Mouse (Mus musculus): ENCODE data around the gene Ahcyl2. TPM values are rescaled to one million over a fixed set of nuclear protein-coding genes. Genes with fewer than 3 reads are reported as not detected.

Gene Ahcyl2
- polyA plus RNA-seq, 1 experiment from 2014 or later, result 15.1 TPM

- Histone ChIP-seq H3K27me3 (ENCODE audit: poor library complexity, severe bottlenecking) (no peaks in the 10 kb centered on the region), H3K36me3 (replicated peaks) (peaks cover 16% of the 10 kb centered on the region), H3K4me1 (peaks cover 1% of the 10 kb centered on the region; the same call in 1 of the 2 replicates), H3K27ac (no peak overlapping the region), H3K4me3 (no peak overlapping the region), H3K9me3 (no peaks in the 10 kb centered on the region)
- DNase-seq (ENCODE audit: extremely low spot score, low spot score), result no peak
- 91% methylated on average over 5 of the region's 5 CpGs for WGBS
Measured at GRCm38 (mm10) chr6:29875576-29875975, 107.8 kb downstream of the Ahcyl2 start.

DNA sequence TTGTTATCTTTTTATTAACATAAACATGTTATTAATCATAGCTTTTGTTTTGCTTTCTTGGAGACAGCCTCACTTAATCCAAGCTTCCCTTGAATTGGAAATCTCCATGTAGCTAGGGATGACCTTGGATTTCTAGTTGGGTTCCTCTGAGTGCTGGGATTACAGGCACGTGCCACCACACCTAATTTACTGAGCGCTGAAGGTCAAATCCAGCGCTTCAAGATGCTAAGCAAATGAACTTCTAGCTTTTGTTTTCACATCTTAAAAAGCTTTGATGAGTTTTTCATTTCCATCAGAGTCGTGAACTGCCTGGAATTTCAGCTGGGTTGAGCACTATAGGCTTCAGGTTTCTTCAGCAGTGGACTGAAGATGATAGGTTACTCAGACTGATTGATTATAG is 109.0 kb downstream of the Ahcyl2 start:
- no peaks in the 10 kb centered on the region for H3K27me3 ChIP-seq (ENCODE audit: poor library complexity, severe bottlenecking)
- H3K4me3 ChIP-seq, result no peak overlapping the region
- peaks cover 15% of the 10 kb centered on the region for H3K36me3 ChIP-seq (replicated peaks)
- WGBS, result 83% methylated on average over 4 of the region's 4 CpGs
- no peaks in the 10 kb centered on the region for H3K9me3 ChIP-seq
- no peaks in the 10 kb centered on the region for H3K4me1 ChIP-seq
- H3K27ac ChIP-seq, result no peak overlapping the region
- DNase-seq (ENCODE audit: extremely low spot score, low spot score), result no peak

- no peak overlapping the region for H3K4me3 ChIP-seq
- peaks cover 15% of the 10 kb centered on the region for H3K36me3 ChIP-seq (replicated peaks)
- H3K4me1 ChIP-seq, result no peaks in the 10 kb centered on the region
- H3K27ac ChIP-seq, result no peak overlapping the region
- no peaks in the 10 kb centered on the region for H3K9me3 ChIP-seq
- DNase-seq (ENCODE audit: extremely low spot score, low spot score), result no peak
- H3K27me3 ChIP-seq (ENCODE audit: poor library complexity, severe bottlenecking), result no peaks in the 10 kb centered on the region
Measured at GRCm38 (mm10) chr6:29879579-29879978, 111.8 kb downstream of the Ahcyl2 start.

DNA sequence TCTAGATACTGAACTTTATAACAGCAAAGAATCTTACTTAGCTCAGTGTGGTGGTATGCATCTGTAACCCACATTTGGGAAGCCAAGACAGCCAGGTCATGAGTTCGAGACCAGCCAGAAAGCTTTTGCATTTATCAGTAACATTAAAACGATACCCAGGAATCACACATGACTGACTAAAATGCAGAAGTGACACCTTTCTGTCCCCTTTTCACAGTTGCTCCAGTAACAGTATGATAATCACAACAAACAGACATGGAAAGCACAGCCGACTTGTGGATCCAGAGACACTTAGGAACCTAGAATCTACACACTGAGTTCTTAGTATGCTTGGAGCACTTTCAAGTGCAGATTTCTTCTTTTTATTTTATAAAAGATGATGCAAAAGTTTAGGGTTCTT is 113.0 kb downstream of the Ahcyl2 start:
- H3K27ac ChIP-seq, result no peak overlapping the region
- H3K4me3 ChIP-seq, result no peak overlapping the region
- no peak for DNase-seq (ENCODE audit: extremely low spot score, low spot score)
- H3K36me3 ChIP-seq (replicated peaks), result peaks cover 21% of the 10 kb centered on the region
- H3K9me3 ChIP-seq, result no peaks in the 10 kb centered on the region
- WGBS, result 93% methylated on average over 3 of the region's 3 CpGs
- H3K27me3 ChIP-seq (ENCODE audit: poor library complexity, severe bottlenecking), result no peaks in the 10 kb centered on the region
- no peaks in the 10 kb centered on the region for H3K4me1 ChIP-seq

- DNase-seq (ENCODE audit: extremely low spot score, low spot score), result no peak
- Histone ChIP-seq H3K9me3 (no peaks in the 10 kb centered on the region), H3K27ac (no peak overlapping the region), H3K36me3 (replicated peaks) (peaks cover 29% of the 10 kb centered on the region), H3K4me1 (no peaks in the 10 kb centered on the region), H3K27me3 (ENCODE audit: poor library complexity, severe bottlenecking) (no peaks in the 10 kb centered on the region), H3K4me3 (no peak overlapping the region)
- 91% methylated on average over 2 of the region's 2 CpGs for WGBS
Measured at GRCm38 (mm10) chr6:29881936-29882335, 114.1 kb downstream of the Ahcyl2 start.

DNA sequence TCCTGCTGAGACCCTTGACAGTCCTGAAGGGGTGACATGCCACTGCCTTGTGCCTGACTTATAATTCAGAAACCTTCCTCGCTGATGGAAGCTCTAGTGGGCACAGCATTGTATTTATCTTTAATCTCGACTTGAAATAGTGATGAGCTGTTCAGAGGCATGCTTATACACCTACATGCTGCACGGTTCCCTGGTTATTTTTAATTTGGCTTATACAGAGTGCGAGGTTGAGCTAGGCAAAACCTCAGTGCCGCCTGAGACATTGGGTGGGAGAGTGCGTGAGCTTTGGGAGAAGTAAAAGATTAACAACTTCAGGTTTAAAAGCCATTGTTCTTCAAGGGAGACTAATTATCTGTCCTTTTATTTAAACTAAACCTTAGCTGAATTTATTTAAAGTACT is 115.1 kb downstream of the Ahcyl2 start:
- Histone ChIP-seq H3K27me3 (ENCODE audit: poor library complexity, severe bottlenecking) (no peaks in the 10 kb centered on the region), H3K27ac (no peak overlapping the region), H3K9me3 (no peaks in the 10 kb centered on the region), H3K4me1 (no peaks in the 10 kb centered on the region), H3K36me3 (replicated peaks) (peaks cover 29% of the 10 kb centered on the region), H3K4me3 (no peak overlapping the region)
- 81% methylated on average over 6 of the region's 6 CpGs for WGBS
- DNase-seq (ENCODE audit: extremely low spot score, low spot score), result no peak

DNA sequence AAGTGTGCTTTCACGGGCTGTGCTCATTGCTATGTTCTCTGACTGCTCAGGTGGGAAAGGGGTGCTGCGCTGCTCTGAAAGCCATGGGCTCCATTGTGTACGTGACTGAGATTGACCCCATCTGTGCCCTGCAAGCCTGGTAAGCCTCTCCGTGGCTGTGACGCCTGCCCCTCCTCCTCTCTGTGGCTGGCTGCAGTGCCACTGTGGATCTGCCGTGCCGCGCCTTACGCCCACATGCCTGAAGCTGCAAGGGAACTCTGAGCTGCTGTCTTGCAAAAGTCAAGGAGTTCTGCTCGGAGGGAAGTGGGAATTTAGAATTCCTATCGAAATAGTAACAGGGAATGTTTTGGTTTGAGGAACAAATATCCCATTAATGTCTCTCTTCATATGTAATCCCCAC is 123.3 kb downstream of the Ahcyl2 start:
- no peaks in the 10 kb centered on the region for H3K27me3 ChIP-seq (ENCODE audit: poor library complexity, severe bottlenecking)
- H3K4me1 ChIP-seq, result no peaks in the 10 kb centered on the region
- no peak overlapping the region for H3K4me3 ChIP-seq
- no peak overlapping the region for H3K27ac ChIP-seq
- no peaks in the 10 kb centered on the region for H3K9me3 ChIP-seq
- no peak for DNase-seq (ENCODE audit: extremely low spot score, low spot score)
- 90% methylated on average over 11 of the region's 11 CpGs for WGBS
- peaks cover 28% of the 10 kb centered on the region for H3K36me3 ChIP-seq (replicated peaks)

- Histone ChIP-seq H3K9me3 (no peaks in the 10 kb centered on the region), H3K4me3 (no peak overlapping the region), H3K4me1 (no peaks in the 10 kb centered on the region), H3K36me3 (replicated peaks) (peaks cover 37% of the 10 kb centered on the region), H3K27me3 (ENCODE audit: poor library complexity, severe bottlenecking) (no peaks in the 10 kb centered on the region), H3K27ac (no peak overlapping the region)
- WGBS, result 97% methylated on average over 3 of the region's 3 CpGs
- no peak for DNase-seq (ENCODE audit: extremely low spot score, low spot score)
Measured at GRCm38 (mm10) chr6:29896976-29897375, 129.2 kb downstream of the Ahcyl2 start.

GRCm38 (mm10) chr6:29901450-29901849 is 133.6 kb downstream of the Ahcyl2 start:
- no peaks in the 10 kb centered on the region for H3K27me3 ChIP-seq (ENCODE audit: poor library complexity, severe bottlenecking)
- no peak overlapping the region for H3K4me3 ChIP-seq
- no peak overlapping the region for H3K27ac ChIP-seq
- no peak for DNase-seq (ENCODE audit: extremely low spot score, low spot score)
- no peaks in the 10 kb centered on the region for H3K9me3 ChIP-seq
- H3K36me3 ChIP-seq (replicated peaks), result peaks cover 30% of the 10 kb centered on the region
- H3K4me1 ChIP-seq, result no peaks in the 10 kb centered on the region
- WGBS, result 96% methylated on average over 1 of the region's 1 CpGs

- Histone ChIP-seq H3K27ac (no peak overlapping the region), H3K27me3 (ENCODE audit: poor library complexity, severe bottlenecking) (no peaks in the 10 kb centered on the region), H3K9me3 (no peaks in the 10 kb centered on the region), H3K36me3 (replicated peaks) (peaks cover 29% of the 10 kb centered on the region), H3K4me3 (no peak overlapping the region), H3K4me1 (no peaks in the 10 kb centered on the region)
- no peak for DNase-seq (ENCODE audit: extremely low spot score, low spot score)
- 85% methylated on average over 2 of the region's 2 CpGs for WGBS
Measured at GRCm38 (mm10) chr6:29902256-29902655, 134.4 kb downstream of the Ahcyl2 start.

DNA sequence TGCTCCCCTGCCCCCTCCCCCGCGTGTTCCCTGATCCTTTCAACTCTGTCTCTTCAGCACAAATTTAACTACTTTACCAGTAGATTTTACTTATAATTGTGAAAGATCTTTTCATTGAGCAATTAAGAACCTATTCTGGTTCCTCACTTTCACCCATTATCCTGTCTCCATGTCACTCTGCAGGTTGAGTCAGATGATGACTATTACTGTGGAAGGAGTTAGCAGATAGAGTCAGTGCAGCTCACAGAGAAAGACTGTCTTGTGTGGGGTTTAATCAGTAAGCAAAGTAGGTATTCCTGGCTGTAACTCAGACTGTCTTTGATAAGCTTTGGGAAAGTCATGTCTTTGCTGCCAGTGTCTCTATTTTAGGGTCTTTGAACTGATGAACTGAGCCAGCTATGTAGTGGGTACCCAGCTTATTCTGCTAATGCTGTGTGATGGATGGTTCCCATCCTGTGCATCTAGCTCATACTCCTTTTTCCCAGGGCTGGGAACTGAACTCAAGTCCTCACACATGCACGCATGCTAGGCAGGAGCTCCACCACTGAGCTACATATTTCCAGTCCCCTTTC is 135.6 kb downstream of the Ahcyl2 start:
- Histone ChIP-seq H3K9me3 (no peaks in the 10 kb centered on the region), H3K36me3 (replicated peaks) (peaks cover 29% of the 10 kb centered on the region), H3K4me1 (no peaks in the 10 kb centered on the region), H3K27me3 (ENCODE audit: poor library complexity, severe bottlenecking) (no peaks in the 10 kb centered on the region), H3K4me3 (no peak overlapping the region), H3K27ac (no peak overlapping the region)
- no peak for DNase-seq (ENCODE audit: extremely low spot score, low spot score)
- 88% methylated on average over 3 of the region's 3 CpGs for WGBS

GRCm38 (mm10) chr6:29904281-29904680 is 136.5 kb downstream of the Ahcyl2 start:
- Histone ChIP-seq H3K27ac (no peak overlapping the region), H3K4me3 (no peak overlapping the region), H3K9me3 (no peaks in the 10 kb centered on the region), H3K27me3 (ENCODE audit: poor library complexity, severe bottlenecking) (no peaks in the 10 kb centered on the region), H3K4me1 (no peaks in the 10 kb centered on the region), H3K36me3 (replicated peaks) (peaks cover 38% of the 10 kb centered on the region)
- WGBS, result 90% methylated on average over 3 of the region's 3 CpGs
- DNase-seq (ENCODE audit: extremely low spot score, low spot score), result no peak

GRCm38 (mm10) chr6:29910631-29911030 is 142.8 kb downstream of the Ahcyl2 start:
- Histone ChIP-seq H3K36me3 (replicated peaks) (peaks cover 39% of the 10 kb centered on the region), H3K9me3 (no peaks in the 10 kb centered on the region), H3K27me3 (ENCODE audit: poor library complexity, severe bottlenecking) (peaks cover 14% of the 10 kb centered on the region), H3K4me3 (no peak overlapping the region), H3K4me1 (no peaks in the 10 kb centered on the region), H3K27ac (no peak overlapping the region)
- no peak for DNase-seq (ENCODE audit: extremely low spot score, low spot score)
- 96% methylated on average over 3 of the region's 3 CpGs for WGBS

- no peak for DNase-seq (ENCODE audit: extremely low spot score, low spot score)
- WGBS, result 45% methylated on average over 1 of the region's 1 CpGs
Measured at GRCm38 (mm10) chr6:29913673-29914072, 145.9 kb downstream of the Ahcyl2 start.

More at GRCm38 (mm10) chr6:29913673-29914072, 145.9 kb downstream of the Ahcyl2 start:
- peaks cover 19% of the 10 kb centered on the region for H3K36me3 ChIP-seq (replicated peaks)
- H3K4me3 ChIP-seq, result no peak overlapping the region
- peaks cover 41% of the 10 kb centered on the region for H3K27me3 ChIP-seq (ENCODE audit: poor library complexity, severe bottlenecking)
- H3K4me1 ChIP-seq, result peaks cover 20% of the 10 kb centered on the region
- no peaks in the 10 kb centered on the region for H3K9me3 ChIP-seq
- H3K27ac ChIP-seq, result no peak overlapping the region

All from forebrain, embryonic 10.5 days (tissue).